Mouse (Mus musculus) kidney, adult 18-20 months (tissue): ENCODE measurements around the gene Btg4.

Experiments
- DNase-seq: peaks from one replicate; pipeline ENCODE4 v3.0.0; 2021

Btg4 gene

DNA sequence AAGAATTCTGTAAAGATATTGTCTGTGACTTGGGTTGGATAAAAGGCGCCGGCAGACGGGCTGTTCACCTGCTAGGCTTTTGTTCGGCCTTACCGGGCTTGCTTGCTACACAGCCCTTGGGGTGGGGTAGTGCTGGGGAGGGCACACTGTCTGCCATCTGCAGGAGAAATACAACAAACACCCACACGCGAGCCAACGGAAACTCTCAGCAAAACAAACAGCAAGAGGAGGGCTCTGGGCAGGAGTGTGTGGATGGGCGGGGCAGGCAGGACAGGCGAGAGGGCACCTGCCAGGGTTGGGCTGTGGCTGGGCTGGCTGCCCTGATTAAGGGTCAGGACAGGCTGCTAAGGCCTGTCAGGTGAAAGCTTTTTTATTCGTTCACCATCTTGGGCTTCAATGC, 107.3 kb downstream of the Btg4 start:
- no peak for DNase-seq

- DNase-seq: no peak
Measured at GRCm38 (mm10) chr9:51168698-51169097, 108.0 kb downstream of the Btg4 start.

GRCm38 (mm10) chr9:51169133-51169532, 108.4 kb downstream of the Btg4 start:
- DNase-seq: no peak
